Mouse (Mus musculus): ENCODE data around the gene Gm6367.
"Not testable (repeated sequence)": the region's sequence is repeated elsewhere in the genome, so short reads cannot be mapped to it uniquely, and the experiment has no call there.

Gene Gm6367

DNA sequence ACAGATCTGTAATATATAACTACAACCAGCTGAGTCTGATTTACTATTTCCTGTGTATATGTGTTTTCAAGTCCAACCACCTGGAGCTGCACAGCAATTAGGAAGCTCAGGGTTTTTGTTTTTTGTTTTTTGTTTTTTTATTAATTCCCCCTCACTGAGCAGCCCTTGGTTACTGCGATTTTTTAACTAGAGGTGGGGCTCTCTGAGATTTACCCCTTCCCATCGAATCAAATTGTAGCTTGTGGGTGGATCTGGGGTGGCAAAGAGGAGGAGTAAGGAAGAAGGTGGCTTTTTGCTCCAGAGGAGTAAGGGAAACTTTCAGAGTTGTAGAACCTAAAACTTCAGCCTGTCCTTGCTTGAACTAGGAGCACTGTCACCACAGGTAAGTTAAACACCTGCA lies at the start of gene Gm6367:
Gene Gm6367, plus strand, starts transcription at position 301 of the 400 bp plus-strand sequence.
- not testable (repeated sequence) for DNase-seq (ENCODE audit: low spot score)
